Mouse (Mus musculus) adrenal gland, adult 2 months (tissue): ENCODE measurements around the gene Lin7a. TPM values are rescaled to one million over a fixed set of nuclear protein-coding genes. Genes with fewer than 3 reads are reported as not detected.
A peak's percentile ranks its signal among the peaks of the same experiment; 100 is the strongest.

ENCODE experiments used
- DNase-seq: peaks from one replicate; pipeline ENCODE4 v3.0.0; 2021
- polyA plus RNA-seq: library from polyadenylated mRNA; depleted of rRNA; stranded (reverse); fragments of >200 nt; gene quantifications from 2 replicates; pipeline ENCODE4 v1.2.3, GENCODE M21; 2012
- total RNA-seq, 2 experiments: library from RNA; stranded (reverse); gene quantifications; 2 replicates each; pipeline ENCODE4 v1.2.3; 2021

The Lin7a gene
- total and polyA plus RNA-seq, 3 experiments: 0.03 to 1.8 (median 1.7) TPM

GRCm38 (mm10) chr10:107323865-107324264, 52.4 kb downstream of the Lin7a start:
- no peak for DNase-seq

- no peak for DNase-seq
Observed at GRCm38 (mm10) chr10:107325558-107325957, 54.1 kb downstream of the Lin7a start.

- DNase-seq: no peak
Observed at GRCm38 (mm10) chr10:107339524-107339923, 68.0 kb downstream of the Lin7a start.

GRCm38 (mm10) chr10:107341151-107341550, 69.7 kb downstream of the Lin7a start:
- no peak for DNase-seq

- DNase-seq: no peak
Observed at GRCm38 (mm10) chr10:107344200-107344599, 72.7 kb downstream of the Lin7a start.

GRCm38 (mm10) chr10:107347842-107348241, 76.4 kb downstream of the Lin7a start:
- no peak for DNase-seq

GRCm38 (mm10) chr10:107351696-107352485, 80.4 kb downstream of the Lin7a start:
- DNase-seq: no peak

- DNase-seq: no peak
Observed at GRCm38 (mm10) chr10:107353483-107353882, 82.0 kb downstream of the Lin7a start.

- no peak for DNase-seq
Observed at GRCm38 (mm10) chr10:107358443-107359040, 87.1 kb downstream of the Lin7a start.

GRCm38 (mm10) chr10:107359296-107359695, 87.8 kb downstream of the Lin7a start:
- DNase-seq: no peak

GRCm38 (mm10) chr10:107361546-107361945, 90.1 kb downstream of the Lin7a start:
- DNase-seq: no peak

GRCm38 (mm10) chr10:107362026-107362425, 90.5 kb downstream of the Lin7a start:
- no peak for DNase-seq

- DNase-seq: no peak
Observed at GRCm38 (mm10) chr10:107363049-107363816, 91.7 kb downstream of the Lin7a start.

GRCm38 (mm10) chr10:107377218-107377617, 105.7 kb downstream of the Lin7a start:
- DNase-seq: no peak

- no peak for DNase-seq
Observed at GRCm38 (mm10) chr10:107381143-107381746, 109.8 kb downstream of the Lin7a start.

GRCm38 (mm10) chr10:107383825-107384224, 112.3 kb downstream of the Lin7a start:
- DNase-seq: peak; percentile 5

GRCm38 (mm10) chr10:107389505-107389904, 118.0 kb downstream of the Lin7a start:
- peak; percentile 27 for DNase-seq

- DNase-seq: no peak
Observed at GRCm38 (mm10) chr10:107405347-107405746, 133.9 kb downstream of the Lin7a start.

- DNase-seq: no peak
Observed at GRCm38 (mm10) chr10:107418306-107418705, 146.8 kb downstream of the Lin7a start.

GRCm38 (mm10) chr10:107436967-107437366, 165.5 kb downstream of the Lin7a start:
- DNase-seq: no peak

GRCm38 (mm10) chr10:107442781-107443180, 171.3 kb downstream of the Lin7a start:
- no peak for DNase-seq
